Mouse (Mus musculus) small intestine, adult 2 months (tissue): ENCODE data around the gene Gtsf1l.

Source experiments
- CTCF ChIP-seq: fragments of 200-500 bp; IDR thresholded peaks from 2 replicates; pipeline ENCODE4 v1.5.1; 2012; ENCODE audit warnings: low read depth, mild to moderate bottlenecking, control low read depth, inconsistent platforms, low read length, moderate library complexity, mixed read lengths; ENCODE audit not compliant: insufficient replicate concordance, insufficient read length; ENCODE audit errors: extremely low read depth
- POLR2A ChIP-seq: fragments of 200-500 bp; IDR thresholded peaks from 2 replicates; pipeline ENCODE4 v1.6.1; 2012; ENCODE audit warnings: low read depth, mild to moderate bottlenecking, control low read depth, inconsistent platforms, low read length, moderate library complexity

DNA sequence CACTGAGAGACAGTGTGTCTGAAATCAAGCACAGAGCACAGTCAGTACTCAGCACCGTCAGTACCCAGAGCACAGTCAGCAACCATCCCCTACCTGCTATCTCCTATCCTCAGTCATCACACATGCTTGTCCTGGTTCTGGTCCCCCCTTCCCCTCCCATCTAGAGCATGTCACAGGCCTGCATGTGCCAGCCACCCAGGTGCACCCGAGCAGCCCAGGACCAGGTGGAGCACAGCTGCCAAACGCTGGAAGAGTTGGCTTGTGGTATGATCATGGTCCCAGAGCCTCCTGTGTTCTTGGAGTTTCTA lies 33.7 kb upstream of the Gtsf1l start:
- no peak for TF ChIP-seq CTCF
- TF ChIP-seq POLR2A: no peak
